Comparison of ENCODE assay signal across 9 mouse cellular contexts in the genomic region with DNA sequence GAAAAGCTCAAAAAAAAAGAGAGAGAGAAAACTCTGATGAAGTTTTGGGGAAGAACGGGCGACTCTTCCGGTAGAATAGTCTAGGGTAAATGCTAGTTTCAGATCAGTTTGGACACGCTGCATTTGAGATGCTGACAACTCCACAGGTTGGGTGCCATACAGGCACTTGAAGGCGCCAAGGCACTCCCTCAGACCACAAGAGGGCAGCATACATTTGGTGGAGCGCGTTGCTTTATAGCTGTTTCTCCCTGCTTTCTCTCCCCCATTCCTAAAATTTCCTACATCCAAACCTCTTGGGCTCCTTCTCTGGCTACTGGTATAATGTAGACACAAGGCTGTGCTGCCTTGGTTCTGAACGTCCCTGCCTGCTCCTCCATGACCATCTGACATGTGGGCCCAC. TPM values are rescaled to one million over a fixed set of nuclear protein-coding genes. Genes with fewer than 3 reads are reported as not detected.
DNase-seq lines count a peak whose midpoint lies in the region; ATAC-seq and TF ChIP-seq lines count a peak whose summit lies in the region.
"Had no signal": no experiment of that assay in that cellular context is flagged by ENCODE, and none has a peak within 500 bp of the region (broad histone marks: within the 10 kb centered on the region; RNA-seq: fewer than 3 reads in every experiment).

No protein-coding gene starts in this region.

- H3K27me3 ChIP-seq in CH12.LX (replicated peaks), result no peaks in the 10 kb centered on the region
- H3K27me3 ChIP-seq in embryonic facial prominence, embryonic 13.5 days, result no peaks in the 10 kb centered on the region
- H3K27me3 ChIP-seq in heart, embryonic 15.5 days, result no peaks in the 10 kb centered on the region
- H3K27me3 ChIP-seq in kidney, postnatal 0 days (ENCODE audit: insufficient read depth, low read length), result no peaks in the 10 kb centered on the region
- no peaks in the 10 kb centered on the region for H3K27me3 ChIP-seq in liver, embryonic 14.5 days (ENCODE audit: control insufficient read depth, insufficient read depth, low read length)

- TF ChIP-seq RAD21 in CH12.LX (IDR thresholded peaks at IDR 0.05; ENCODE audit: low read depth, low read length), result peak; percentile 14

- peaks cover 7% of the 10 kb centered on the region; the same call in 1 of the 2 replicates for H3K79me2 ChIP-seq in CH12.LX (replicated peaks; ENCODE audit: control insufficient read depth, extremely low read depth, insufficient read depth, poor library complexity, severe bottlenecking)

- H3K4me2 ChIP-seq in CH12.LX (ENCODE audit: insufficient read depth, low read depth, poor library complexity, severe bottlenecking), result no peak overlapping the region
- peak overlapping the region; percentile 78 for H3K4me2 ChIP-seq in embryonic facial prominence, embryonic 13.5 days
- H3K4me2 ChIP-seq in heart, embryonic 15.5 days, result peak overlapping the region; percentile 84
- H3K4me2 ChIP-seq in kidney, postnatal 0 days (ENCODE audit: low read length), result peak overlapping the region; percentile 92
- H3K4me2 ChIP-seq in liver, embryonic 14.5 days (ENCODE audit: low read depth), result peak overlapping the region; percentile 88

- TF ChIP-seq POLR2A in CH12.LX (IDR thresholded peaks at IDR 0.05; ENCODE audit: low read depth, low read length), result no peak

- no peak overlapping the region for H3K9ac ChIP-seq in CH12.LX (ENCODE audit: insufficient read depth, low read depth)
- H3K9ac ChIP-seq in embryonic facial prominence, embryonic 13.5 days, result peak overlapping the region; percentile 93; the same call in 1 of the 2 replicates
- H3K9ac ChIP-seq in heart, embryonic 15.5 days, result no peak overlapping the region
- no peak overlapping the region for H3K9ac ChIP-seq in kidney, postnatal 0 days (ENCODE audit: low read depth, low read length)
- H3K9ac ChIP-seq in liver, embryonic 14.5 days (replicated peaks), result no peak overlapping the region

- dilution Hi-C loops in CH12.LX (cut with MboI; ENCODE audit: extremely low pct_ligation_motif_present, extremely low pct_unique_long_range_greater_than_20kb, low sequenced_read_pairs), result no loop called here

- WGBS in embryonic facial prominence, embryonic 13.5 days, result 11% methylated on average over 8 of the region's 8 CpGs
- 17% methylated on average over 8 of the region's 8 CpGs for WGBS in heart, embryonic 15.5 days
- 13% methylated on average over 8 of the region's 8 CpGs for WGBS in kidney, postnatal 0 days
- WGBS in liver, embryonic 14.5 days (ENCODE audit: insufficient replicate concordance), result 20% methylated on average over 8 of the region's 8 CpGs

- H3K27ac ChIP-seq in CH12.LX (ENCODE audit: insufficient read depth, low read depth), result no peak overlapping the region
- no peak overlapping the region for H3K27ac ChIP-seq in embryonic facial prominence, embryonic 13.5 days
- no peak overlapping the region for H3K27ac ChIP-seq in heart, embryonic 15.5 days
- no peak overlapping the region for H3K27ac ChIP-seq in kidney, postnatal 0 days
- H3K27ac ChIP-seq in liver, embryonic 14.5 days, result no peak overlapping the region

- peak; percentile 31 to 70; a peak in 3 of 4 replicates for TF ChIP-seq CTCF in CH12.LX (conservative IDR thresholded peaks at IDR 0.05 in 1 of 2, IDR thresholded peaks at IDR 0.05 in 1 of 2; ENCODE audit: low read depth in 2 of 2, low read length in 2 of 2)
- peak; percentile 86 for TF ChIP-seq CTCF in kidney, postnatal 0 days (IDR thresholded peaks at IDR 0.05; ENCODE audit: low read depth)
- peak; percentile 86 for TF ChIP-seq CTCF in liver, embryonic 14.5 days (IDR thresholded peaks at IDR 0.05; ENCODE audit: low read depth)

- no peak for TF ChIP-seq EP300 in CH12.LX (IDR thresholded peaks at IDR 0.05; ENCODE audit: low read length)
- no peak for TF ChIP-seq EP300 in liver, embryonic 14.5 days (IDR thresholded peaks at IDR 0.05; ENCODE audit: low read depth)

- ATAC-seq in embryonic facial prominence, embryonic 13.5 days (ENCODE audit: insufficient number of reproducible peaks, insufficient read depth, low FRiP score, low TSS enrichment, low read depth), result no peak
- 0 out of 2 replicates have a peak, but pooled peaks have one; percentile 25 for ATAC-seq in heart, embryonic 15.5 days (replicated peaks; ENCODE audit: insufficient number of reproducible peaks, insufficient read depth, low FRiP score, low read depth)
- no peak for ATAC-seq in kidney, postnatal 0 days (replicated peaks; ENCODE audit: low FRiP score, low read depth)
- ATAC-seq in liver, embryonic 14.5 days (ENCODE audit: insufficient read depth), result no peak

- no peak for DNase-seq in CH12.LX (ENCODE audit: extremely low read depth)
- peak; percentile 51 for DNase-seq in adrenal gland, postnatal 25 days
- peak; percentile 87 for DNase-seq in kidney, postnatal 0 days (ENCODE audit: low spot score)
- DNase-seq in liver, embryonic 14.5 days (ENCODE audit: low read depth in 3 of 3, low spot score in 3 of 3), result peak in 2 of 3 experiments; percentile 35 to 45
- DNase-seq in naive thymus-derived CD4-positive, alpha-beta T cell, adult 2 months (ENCODE audit: low read depth), result peak; percentile 79
- DNase-seq in thymus, postnatal 14 days, result peak; percentile 65

- no peak overlapping the region for H3K4me3 ChIP-seq in CH12.LX (replicated peaks in 1 of 3; ENCODE audit: low read depth in 2 of 3, low read length in 2 of 3, poor library complexity in 1 of 3)
- H3K4me3 ChIP-seq in embryonic facial prominence, embryonic 13.5 days, result peak overlapping the region; percentile 82
- H3K4me3 ChIP-seq in heart, embryonic 15.5 days, result peak overlapping the region; percentile 77
- peak overlapping the region; percentile 80 for H3K4me3 ChIP-seq in kidney, postnatal 0 days (replicated peaks; ENCODE audit: low read depth, low read length)
- no peak overlapping the region; a peak in 1 of 4 replicates for H3K4me3 ChIP-seq in liver, embryonic 14.5 days (ENCODE audit: insufficient read depth in 1 of 2, low read depth in 2 of 2, low read length in 2 of 2)

- in situ Hi-C loops in CH12.LX (cut with MboI; ENCODE audit: low pct_ligation_motif_present, low pct_unique_long_range_greater_than_20kb, low sequenced_read_pairs), result no loop called here

- no peaks in the 10 kb centered on the region for H3K9me3 ChIP-seq in CH12.LX (replicated peaks; ENCODE audit: low read length)
- H3K9me3 ChIP-seq in embryonic facial prominence, embryonic 13.5 days, result no peaks in the 10 kb centered on the region
- H3K9me3 ChIP-seq in heart, embryonic 15.5 days (replicated peaks), result no peaks in the 10 kb centered on the region
- H3K9me3 ChIP-seq in kidney, postnatal 0 days (replicated peaks; ENCODE audit: low read length), result no peaks in the 10 kb centered on the region
- no peaks in the 10 kb centered on the region for H3K9me3 ChIP-seq in liver, embryonic 14.5 days (ENCODE audit: control insufficient read depth, low read length)

- peaks cover 8 to 22% of the 10 kb centered on the region in 2 experiments for H3K4me1 ChIP-seq in CH12.LX (ENCODE audit: control insufficient read depth in 1 of 2, insufficient read depth in 2 of 2)
- H3K4me1 ChIP-seq in embryonic facial prominence, embryonic 13.5 days, result peaks cover 48% of the 10 kb centered on the region
- H3K4me1 ChIP-seq in heart, embryonic 15.5 days (replicated peaks), result peaks cover 20% of the 10 kb centered on the region
- peaks cover 21% of the 10 kb centered on the region for H3K4me1 ChIP-seq in kidney, postnatal 0 days (replicated peaks; ENCODE audit: insufficient read depth, low read length)
- H3K4me1 ChIP-seq in liver, embryonic 14.5 days (replicated peaks; ENCODE audit: control insufficient read depth in 2 of 2, insufficient read depth in 2 of 2, low read length in 1 of 2), result peaks cover 9 to 13% of the 10 kb centered on the region in 2 experiments

- H3K36me3 ChIP-seq in CH12.LX (replicated peaks in 1 of 2; ENCODE audit: control insufficient read depth in 1 of 2, insufficient read depth in 1 of 2, low read length in 1 of 2), result peaks cover 37 to 67% of the 10 kb centered on the region in 2 experiments
- peaks cover 31% of the 10 kb centered on the region for H3K36me3 ChIP-seq in embryonic facial prominence, embryonic 13.5 days
- peaks cover 23% of the 10 kb centered on the region; the same call in 1 of the 2 replicates for H3K36me3 ChIP-seq in heart, embryonic 15.5 days
- H3K36me3 ChIP-seq in kidney, postnatal 0 days (ENCODE audit: insufficient read depth, low read length), result peaks cover 22% of the 10 kb centered on the region
- H3K36me3 ChIP-seq in liver, embryonic 14.5 days (replicated peaks; ENCODE audit: control insufficient read depth, insufficient read depth, low read depth), result peaks cover 3% of the 10 kb centered on the region

RNA-seq across cellular contexts. Expression of gene Rpp25l, which starts 0.9 kb away (rescaled TPM):
- 65.3 and 84.1 TPM in 2 replicates for total RNA-seq in CH12.LX (2012; rRNA removed)
- total RNA-seq in CH12.LX (2014; rRNA removed), result 62.8 and 72.8 TPM in 2 replicates
- 48.1 and 48.5 TPM in 2 replicates for polyA plus RNA-seq in CH12.LX (2012; ENCODE audit: insufficient read length, low read depth)
- total RNA-seq in adrenal gland, postnatal 25 days (2021), result 34.5 and 36.2 TPM in 2 replicates
- polyA plus RNA-seq in embryonic facial prominence, embryonic 13.5 days (2015; fragmentation: Nextera tagmentation; extraction: Ambion mirVana), result 84.5 and 93.3 TPM in 2 replicates
- polyA plus RNA-seq in heart, embryonic 15.5 days (2015; fragmentation: Nextera tagmentation; extraction: Ambion mirVana), result 42.7 and 47.4 TPM in 2 replicates
- polyA plus RNA-seq in kidney, postnatal 0 days (2015; fragmentation: Nextera tagmentation; extraction: Ambion mirVana), result 63.3 and 65.2 TPM in 2 replicates
- polyA plus RNA-seq in liver, embryonic 14.5 days (2012; rRNA removed), result 24.0 and 25.0 TPM in 2 replicates
- polyA plus RNA-seq in liver, embryonic 14.5 days (2014; fragmentation: Nextera tagmentation; extraction: Ambion mirVana), result 31.4 and 38.2 TPM in 2 replicates

RNA-seq across cellular contexts. Expression of gene Dctn3, which starts 8.7 kb away (rescaled TPM):
- total RNA-seq in CH12.LX (2012; rRNA removed) (130 and 133 TPM in 2 replicates), CH12.LX (2014; rRNA removed) (112 and 125 TPM in 2 replicates)
- polyA plus RNA-seq in CH12.LX (2012; ENCODE audit: insufficient read length, low read depth), result 90.5 and 117 TPM in 2 replicates
- total RNA-seq in adrenal gland, postnatal 25 days (2021), result 108 and 120 TPM in 2 replicates
- 123 and 128 TPM in 2 replicates for polyA plus RNA-seq in embryonic facial prominence, embryonic 13.5 days (2015; fragmentation: Nextera tagmentation; extraction: Ambion mirVana)
- polyA plus RNA-seq in heart, embryonic 15.5 days (2015; fragmentation: Nextera tagmentation; extraction: Ambion mirVana), result 122 and 125 TPM in 2 replicates
- 152 and 154 TPM in 2 replicates for polyA plus RNA-seq in kidney, postnatal 0 days (2015; fragmentation: Nextera tagmentation; extraction: Ambion mirVana)
- polyA plus RNA-seq in liver, embryonic 14.5 days (2012; rRNA removed), result 28.7 and 39.8 TPM in 2 replicates
- 63.9 and 68.6 TPM in 2 replicates for polyA plus RNA-seq in liver, embryonic 14.5 days (2014; fragmentation: Nextera tagmentation; extraction: Ambion mirVana)

RNA-seq across cellular contexts. Expression of gene Il11ra1, which starts 14.5 kb away (rescaled TPM):
- total RNA-seq in CH12.LX (2012; rRNA removed), result 4.2 and 5.7 TPM in 2 replicates
- 1.2 and 1.3 TPM in 2 replicates for total RNA-seq in CH12.LX (2014; rRNA removed)
- 4.8 and 6.9 TPM in 2 replicates for polyA plus RNA-seq in CH12.LX (2012; ENCODE audit: insufficient read length, low read depth)
- 56.7 and 83.4 TPM in 2 replicates for total RNA-seq in adrenal gland, postnatal 25 days (2021)
- polyA plus RNA-seq in embryonic facial prominence, embryonic 13.5 days (2015; fragmentation: Nextera tagmentation; extraction: Ambion mirVana), result 427 and 512 TPM in 2 replicates
- polyA plus RNA-seq in heart, embryonic 15.5 days (2015; fragmentation: Nextera tagmentation; extraction: Ambion mirVana), result 130 and 164 TPM in 2 replicates
- 157 and 159 TPM in 2 replicates for polyA plus RNA-seq in kidney, postnatal 0 days (2015; fragmentation: Nextera tagmentation; extraction: Ambion mirVana)
- polyA plus RNA-seq in liver, embryonic 14.5 days (2012; rRNA removed), result 11.2 and 13.9 TPM in 2 replicates
- 23.8 and 27.1 TPM in 2 replicates for polyA plus RNA-seq in liver, embryonic 14.5 days (2014; fragmentation: Nextera tagmentation; extraction: Ambion mirVana)

RNA-seq across cellular contexts. Expression of gene Arid3c, which starts 16.7 kb away (rescaled TPM):
- not detected in 2 replicates for total RNA-seq in CH12.LX (2012; rRNA removed)
- total RNA-seq in CH12.LX (2014; rRNA removed), result not detected in 2 replicates
- not detected in 2 replicates for polyA plus RNA-seq in CH12.LX (2012; ENCODE audit: insufficient read length, low read depth)
- not detected in 2 replicates for total RNA-seq in adrenal gland, postnatal 25 days (2021)
- polyA plus RNA-seq in embryonic facial prominence, embryonic 13.5 days (2015; fragmentation: Nextera tagmentation; extraction: Ambion mirVana), result 0.15 and 0.20 TPM in 2 replicates
- polyA plus RNA-seq in heart, embryonic 15.5 days (2015; fragmentation: Nextera tagmentation; extraction: Ambion mirVana), result not detected in 2 replicates
- polyA plus RNA-seq in kidney, postnatal 0 days (2015; fragmentation: Nextera tagmentation; extraction: Ambion mirVana), result 0.08 and 0.14 TPM in 2 replicates
- polyA plus RNA-seq in liver, embryonic 14.5 days (2012; rRNA removed), result not detected in 2 replicates
- not detected in 2 replicates for polyA plus RNA-seq in liver, embryonic 14.5 days (2014; fragmentation: Nextera tagmentation; extraction: Ambion mirVana)
- total RNA-seq: gastrocnemius, postnatal 36 days had no signal

RNA-seq across cellular contexts. Expression of gene Cntfr, which starts 17.4 kb away (rescaled TPM):
- total RNA-seq in CH12.LX (2012; rRNA removed), result not detected in 2 replicates
- total RNA-seq in CH12.LX (2014; rRNA removed), result not detected in 2 replicates
- polyA plus RNA-seq in CH12.LX (2012; ENCODE audit: insufficient read length, low read depth), result not detected in 2 replicates
- total RNA-seq in adrenal gland, postnatal 25 days (2021), result 46.3 and 49.8 TPM in 2 replicates
- 11.2 and 16.3 TPM in 2 replicates for polyA plus RNA-seq in embryonic facial prominence, embryonic 13.5 days (2015; fragmentation: Nextera tagmentation; extraction: Ambion mirVana)
- polyA plus RNA-seq in heart, embryonic 15.5 days (2015; fragmentation: Nextera tagmentation; extraction: Ambion mirVana), result 2.0 and 3.9 TPM in 2 replicates
- 8.6 and 8.7 TPM in 2 replicates for polyA plus RNA-seq in kidney, postnatal 0 days (2015; fragmentation: Nextera tagmentation; extraction: Ambion mirVana)
- 0.75 and 0.88 TPM in 2 replicates for polyA plus RNA-seq in liver, embryonic 14.5 days (2012; rRNA removed)
- polyA plus RNA-seq in liver, embryonic 14.5 days (2014; fragmentation: Nextera tagmentation; extraction: Ambion mirVana), result 0.17 and 0.32 TPM in 2 replicates

Comparison
In these comparisons a context has a peak if more than half of its experiments do, and no peak if none do; other contexts are left out.
1. H3K4me3 ChIP-seq: peak in embryonic facial prominence, embryonic 13.5 days (single experiment), heart, embryonic 15.5 days (single experiment) and kidney, postnatal 0 days (single experiment); none in CH12.LX (0 of 3) and liver, embryonic 14.5 days (0 of 2).
2. Peak in every context shown above with its lines, with median percentiles within 50 percentile points of each other: CTCF ChIP-seq.